Comparison of ENCODE assay signal across 14 mouse cellular contexts in the genomic region with DNA sequence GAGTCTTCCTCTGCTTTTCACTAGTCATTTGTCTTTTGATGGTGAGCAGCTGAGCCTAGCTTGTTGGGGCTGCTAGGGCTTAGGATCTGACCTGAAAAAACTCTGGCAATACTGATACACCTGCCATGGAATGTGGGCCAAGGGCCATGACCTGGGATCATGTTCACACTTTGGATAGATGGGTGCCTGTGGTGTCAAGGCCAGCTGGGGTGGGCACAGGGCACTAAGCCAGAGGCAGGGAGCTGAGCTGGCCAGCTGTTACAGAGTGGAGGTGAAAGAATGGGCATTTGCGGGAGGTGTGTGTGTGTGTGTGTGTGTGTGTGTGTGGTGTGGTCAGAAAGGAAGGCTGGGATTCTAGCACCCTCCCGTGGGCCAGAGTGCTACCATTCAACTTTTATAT.
"Had no signal": no experiment of that assay in that cellular context is flagged by ENCODE, and none has a peak within 500 bp of the region (broad histone marks: within the 10 kb centered on the region; RNA-seq: fewer than 3 reads in every experiment).

No protein-coding gene starts in this region.

- H3K9ac ChIP-seq: kidney, embryonic 15.5 days; liver, embryonic 14.5 days; midbrain, embryonic 13.5 days had no signal

- H3K4me3 ChIP-seq: kidney, embryonic 15.5 days; left cerebral cortex, adult 2 months; limb, embryonic 10.5 days; midbrain, embryonic 13.5 days had no signal

- H3K4me2 ChIP-seq: kidney, embryonic 15.5 days; midbrain, embryonic 13.5 days had no signal

- H3K27ac ChIP-seq: kidney, embryonic 15.5 days; left cerebral cortex, adult 2 months; limb, embryonic 10.5 days; liver, embryonic 14.5 days; macrophage; midbrain, embryonic 13.5 days had no signal

- H3K9me3 ChIP-seq: kidney, embryonic 15.5 days; limb, embryonic 10.5 days; midbrain, embryonic 13.5 days had no signal

- H3K27me3 ChIP-seq: kidney, embryonic 15.5 days had no signal

- ATAC-seq: intestine, embryonic 16.5 days; lung, postnatal 0 days; midbrain, embryonic 13.5 days had no signal

- H3K36me3 ChIP-seq: kidney, embryonic 15.5 days; limb, embryonic 10.5 days; midbrain, embryonic 13.5 days had no signal

- DNase-seq: kidney, adult 2 months; kidney, postnatal 25 days; lung, adult 2 months; right cerebral cortex, postnatal 14 days; thymus, adult 18-20 months; thymus, postnatal 14 days had no signal
